Mouse (Mus musculus) left cerebral cortex, postnatal 36 days (tissue): ENCODE results near the gene Fkbp2. TPM values are rescaled to one million over a fixed set of nuclear protein-coding genes. Genes with fewer than 3 reads are reported as not detected.

ENCODE experiments used
- DNase-seq, 2 experiments: peaks; one replicate each; pipeline ENCODE4 v3.0.0; 2021 to 2022; ENCODE audit warnings: low spot score in 2 of 2, mixed read lengths in 1 of 2
- intact Hi-C: fragments of 180-260 bp; cut with DNase I; formaldehyde crosslinking; loops from one replicate; pipeline ENCODE4 v1.15.1; 2025
- total RNA-seq, 2 experiments: library from RNA; stranded (reverse); gene quantifications; 2 replicates each; pipeline ENCODE4 v1.2.3; 2021

Fkbp2 gene
- total RNA-seq, result 100 to 1,000 TPM; 102 to 103 TPM

DNA sequence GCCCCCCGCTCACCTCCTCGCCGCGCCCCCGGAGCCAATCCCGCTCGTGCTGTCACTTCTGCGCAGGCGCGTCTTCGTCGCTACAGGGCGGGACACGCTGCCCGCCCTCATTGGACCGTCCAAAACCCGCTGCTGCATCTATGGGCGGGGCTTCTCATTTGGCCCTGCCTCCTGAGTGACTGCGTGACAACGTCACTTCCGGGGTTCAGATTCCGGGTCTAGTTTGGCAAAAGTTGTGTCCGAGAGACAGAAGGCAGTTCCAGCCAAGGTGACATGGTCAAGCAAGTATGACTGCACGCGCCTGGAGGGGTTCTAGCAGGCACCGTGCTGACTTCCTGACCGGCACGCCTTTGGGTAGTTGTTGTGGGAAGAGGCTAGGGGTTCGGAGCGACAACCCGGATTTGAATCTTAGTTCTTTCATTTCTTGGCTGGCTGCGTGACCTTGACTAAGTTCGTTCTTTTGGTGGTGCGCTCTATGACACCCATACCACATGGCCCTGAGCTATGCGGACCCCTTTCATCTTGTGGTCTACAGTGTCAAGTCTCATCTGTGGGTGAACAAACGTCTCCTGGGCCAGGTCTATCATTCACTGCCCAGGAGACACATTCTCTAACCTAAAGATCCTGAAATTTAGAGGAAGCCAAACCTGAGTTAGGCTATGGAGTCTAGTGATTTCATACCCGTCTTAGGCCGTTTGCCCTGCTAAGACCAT lies at the start of gene Fkbp2:
Gene Fkbp2, minus strand, starts transcription at position 121 of the 713 bp plus-strand sequence.
- peak; percentile 99 for DNase-seq
- intact Hi-C loops, result no loop called here

DNA sequence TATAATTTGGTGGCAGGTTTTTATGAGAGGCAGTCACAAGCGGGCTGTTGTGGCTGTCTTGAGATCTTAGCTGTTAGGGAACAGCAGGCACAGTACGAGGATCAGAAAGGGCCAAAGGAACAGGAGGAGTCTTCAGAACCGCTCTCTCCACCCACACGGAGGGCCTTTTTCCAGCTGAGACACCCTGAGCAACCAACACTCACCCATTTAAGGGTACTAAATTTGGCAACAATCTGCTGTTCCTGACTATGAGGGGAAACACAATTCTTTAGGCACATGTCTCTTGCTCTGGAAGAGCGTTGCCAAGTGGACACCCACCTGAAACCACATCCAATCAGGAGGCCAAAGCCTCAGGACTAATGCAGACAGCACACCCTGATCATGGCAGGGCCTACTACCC lies 49.2 kb upstream of the Fkbp2 start:
- peak; percentile 70 to 72 for DNase-seq
- intact Hi-C loops, result loop anchor here (10.0 kb wide), 1 partner anchor 105 kb away; the partner anchor contains the start of genes Catsperz and Esrra

DNA sequence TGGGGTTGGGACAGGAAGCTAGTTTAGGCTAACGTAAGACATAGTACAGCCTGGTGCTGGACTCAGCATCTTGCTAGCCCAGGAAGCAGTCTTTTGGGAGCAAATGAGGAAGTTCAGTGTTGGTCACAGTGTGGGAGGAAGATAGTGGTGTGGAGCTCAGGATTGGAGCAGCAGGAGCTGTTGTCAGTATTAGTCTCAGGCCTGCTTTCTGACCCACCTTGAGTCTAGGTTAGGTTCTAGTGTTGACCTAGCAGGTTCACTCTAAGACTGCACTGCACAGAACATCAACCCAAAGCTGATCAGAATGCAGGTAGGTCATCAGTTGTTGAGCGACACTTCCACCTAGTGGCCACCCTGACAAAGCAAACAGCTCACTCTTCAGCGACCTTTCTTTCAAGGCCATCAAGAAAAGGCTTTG lies 39.9 kb upstream of the Fkbp2 start:
- DNase-seq, result no peak
- intact Hi-C loops, result loop anchor here (10.0 kb wide), 1 partner anchor 95 kb away; the partner anchor contains the start of genes Catsperz and Esrra

DNA sequence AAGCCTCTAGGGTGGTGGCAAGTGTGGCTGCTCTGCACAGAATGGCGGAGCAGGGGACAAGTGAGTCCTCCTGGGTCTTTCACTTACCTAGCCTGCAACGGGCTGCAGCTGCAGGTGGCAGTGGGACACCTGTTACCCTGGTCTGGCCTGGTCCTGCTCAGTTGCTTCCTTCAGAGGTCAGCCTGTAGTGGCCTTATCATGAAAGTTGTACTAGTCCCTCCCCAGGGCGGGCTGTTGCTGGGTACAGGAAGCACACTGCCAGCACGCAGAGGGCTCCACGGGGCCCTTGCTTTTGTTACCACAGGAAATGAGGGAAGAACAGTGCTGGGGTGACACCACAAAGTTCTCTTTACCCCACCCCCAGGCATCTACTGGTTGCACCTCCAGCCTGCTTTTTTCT lies 38.9 kb upstream of the Fkbp2 start, which contains the start of gene Fermt3:
Gene Fermt3, minus strand, starts transcription at position 279 of the 400 bp plus-strand sequence.
- DNase-seq, result no peak
- intact Hi-C loops, result no loop called here

DNA sequence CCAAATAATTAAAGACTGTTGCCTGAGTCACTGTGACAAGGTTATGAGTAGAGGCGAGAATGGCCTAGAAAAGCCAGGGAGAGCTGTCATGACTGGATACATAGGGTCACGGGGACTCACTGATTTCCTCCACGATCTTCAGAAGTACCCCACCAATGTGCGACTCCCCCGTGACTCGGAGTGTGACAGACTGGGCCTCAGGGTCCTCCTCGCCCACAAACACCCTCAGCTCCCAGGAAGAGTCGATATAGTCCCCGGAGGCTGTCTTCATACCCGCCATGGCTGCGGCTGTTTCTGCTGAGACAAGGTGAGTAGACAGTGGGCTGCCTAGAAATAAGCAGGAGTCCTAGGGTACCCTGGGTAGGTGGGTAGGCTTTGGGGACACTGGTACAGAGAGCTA lies 38.2 kb upstream of the Fkbp2 start:
- intact Hi-C loops, result no loop called here
- DNase-seq, result no peak

DNA sequence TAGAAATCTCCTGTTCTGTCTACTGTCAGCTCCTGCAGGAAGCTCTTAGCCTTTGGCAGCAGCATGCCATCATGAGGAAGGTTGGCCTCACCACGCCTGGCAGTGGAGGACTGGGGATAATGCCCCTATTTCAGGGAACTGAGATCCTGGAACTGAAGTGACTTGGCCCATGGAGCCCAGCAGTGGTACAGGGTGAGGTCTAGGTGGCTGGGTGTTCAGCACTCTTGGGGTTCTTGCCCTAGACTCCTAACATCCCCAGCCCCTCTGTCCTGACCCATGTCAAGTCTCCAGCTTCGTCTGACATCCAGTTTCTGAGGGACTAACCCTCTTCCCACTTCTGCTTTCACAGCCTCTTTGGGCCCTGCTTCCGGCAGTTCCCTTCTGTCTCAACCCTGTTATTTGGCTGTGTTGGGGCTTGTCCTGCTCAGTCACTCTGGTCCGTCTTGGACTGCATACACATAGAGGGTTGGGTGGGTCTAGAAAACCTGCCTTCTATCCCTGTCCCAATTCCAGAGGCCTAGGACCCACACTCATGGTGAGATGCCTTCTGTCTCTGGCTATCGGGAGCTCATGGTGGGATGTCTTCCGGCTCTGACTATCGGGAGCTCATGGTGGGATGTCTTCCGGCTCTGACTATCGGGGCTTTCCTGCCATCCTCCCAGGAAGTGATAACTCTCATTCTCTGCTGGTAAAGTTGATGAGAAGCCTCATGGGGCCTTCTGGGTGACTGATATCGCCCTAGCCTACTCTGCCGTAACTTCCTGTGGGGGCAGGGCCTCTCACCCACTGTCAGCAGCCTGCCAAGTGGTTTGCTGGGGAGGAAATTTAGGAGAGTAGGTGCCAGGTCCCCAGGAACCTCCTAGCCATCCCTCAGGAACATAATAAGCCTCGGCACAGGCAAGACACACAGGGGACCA lies 37.5 kb upstream of the Fkbp2 start:
- no peak for DNase-seq

DNA sequence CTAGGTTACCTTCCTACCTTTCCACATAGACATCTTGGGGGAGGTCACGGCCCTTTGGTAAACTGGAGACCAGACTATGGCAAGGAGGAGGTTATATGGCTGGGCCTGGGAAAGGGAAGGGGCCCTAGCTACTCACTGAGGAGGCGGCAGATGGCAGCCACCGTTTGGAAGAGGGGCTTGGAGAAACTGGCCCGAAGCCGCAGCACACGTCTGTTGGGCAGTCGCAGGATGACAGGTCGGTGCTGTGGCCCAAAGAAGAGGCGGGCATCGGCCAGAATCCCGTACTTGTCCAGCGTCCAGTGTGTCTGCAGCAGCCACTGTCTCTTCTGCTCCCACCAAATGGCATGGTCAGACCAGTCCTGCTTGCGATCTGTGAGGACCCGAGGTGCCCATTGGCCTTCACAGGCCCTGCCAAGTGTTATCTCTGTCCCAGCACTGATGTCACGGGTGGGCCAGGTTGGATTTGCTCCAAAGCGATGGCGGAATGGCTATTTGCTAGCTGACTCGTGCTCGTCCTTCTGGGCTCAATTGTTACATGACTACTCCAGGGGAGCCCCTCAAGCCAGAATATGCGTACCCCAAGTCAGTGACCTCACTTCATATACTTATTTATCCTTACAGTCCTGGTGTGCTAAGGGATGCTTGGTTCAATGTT lies 34.3 kb upstream of the Fkbp2 start:
- DNase-seq, result no peak
- intact Hi-C loops, result no loop called here

More for the DNA sequence above, 37.5 kb upstream of the Fkbp2 start:
- intact Hi-C loops, result no loop called here

DNA sequence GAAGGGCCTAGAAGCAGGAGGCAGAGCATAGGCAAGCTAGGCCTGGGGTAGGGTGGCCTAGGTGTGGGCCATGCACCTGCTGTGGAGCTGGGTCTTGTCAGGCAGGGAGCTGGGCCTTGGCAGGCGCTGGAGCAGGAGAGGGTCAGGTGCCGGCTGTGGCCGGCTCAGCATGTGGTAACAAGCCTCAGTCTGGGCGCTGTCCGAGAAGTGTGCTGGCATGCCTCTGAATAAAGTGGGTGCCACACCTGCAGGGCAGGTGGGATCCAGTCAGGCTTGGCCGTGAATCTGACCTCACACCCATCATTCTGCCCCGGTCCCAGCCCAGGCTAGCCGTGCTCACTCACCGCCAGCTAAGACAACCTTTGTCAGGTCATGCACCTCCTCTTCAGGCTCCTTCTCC lies 33.7 kb upstream of the Fkbp2 start:
- no peak for DNase-seq
- intact Hi-C loops, result no loop called here

DNA sequence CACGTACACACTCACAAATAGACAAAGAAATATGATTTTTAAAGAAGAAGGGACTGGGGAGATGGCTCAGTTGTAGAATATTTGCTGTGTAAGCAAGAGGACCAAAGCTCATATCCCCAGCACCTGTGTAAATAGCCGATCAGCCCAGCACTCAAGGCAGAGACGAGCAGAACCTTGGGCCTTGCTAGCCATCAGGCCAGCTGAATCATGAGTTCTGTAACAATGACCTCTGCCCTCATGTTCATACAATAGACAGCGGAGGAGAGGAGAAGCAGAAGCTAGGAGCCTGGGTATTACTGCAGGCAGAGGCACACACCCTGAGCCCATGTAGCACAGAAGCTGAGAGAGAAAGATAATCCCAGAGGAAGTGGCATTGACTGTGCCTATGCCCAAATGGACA lies 32.1 kb upstream of the Fkbp2 start:
- DNase-seq, result no peak
- intact Hi-C loops, result no loop called here

DNA sequence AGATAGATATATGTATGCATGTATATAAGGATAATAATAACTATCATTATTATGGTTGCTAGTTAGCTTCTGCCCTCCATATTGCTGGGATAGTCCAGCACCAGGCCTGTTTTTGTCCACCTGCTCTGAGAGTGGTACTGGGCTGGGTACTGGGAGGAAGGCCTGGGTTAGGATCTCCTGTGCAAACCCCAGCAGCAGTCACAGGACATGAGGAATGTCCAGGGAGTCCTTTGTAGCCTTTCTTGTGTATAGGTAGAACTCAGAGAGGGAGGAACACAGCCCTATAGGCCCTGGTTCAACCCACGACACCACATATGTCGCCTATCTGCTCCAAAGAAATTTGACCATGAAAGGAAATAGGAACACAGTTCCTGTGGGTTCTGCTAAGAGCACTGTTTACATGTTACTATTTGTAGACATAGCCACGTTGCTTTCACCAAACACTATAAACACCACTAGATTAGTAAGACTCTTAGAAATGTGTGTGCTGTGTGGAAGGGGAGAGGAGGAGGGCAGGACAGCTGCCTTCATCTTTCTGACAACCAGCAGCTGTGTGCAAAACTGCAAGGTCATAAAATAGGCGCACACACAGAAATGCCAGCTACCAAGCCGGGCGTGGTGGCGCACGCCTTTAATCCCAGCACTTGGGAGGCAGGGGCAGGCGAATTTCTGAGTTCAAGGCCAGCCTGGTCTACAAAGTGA lies 26.7 kb upstream of the Fkbp2 start:
- intact Hi-C loops, result no loop called here

DNA sequence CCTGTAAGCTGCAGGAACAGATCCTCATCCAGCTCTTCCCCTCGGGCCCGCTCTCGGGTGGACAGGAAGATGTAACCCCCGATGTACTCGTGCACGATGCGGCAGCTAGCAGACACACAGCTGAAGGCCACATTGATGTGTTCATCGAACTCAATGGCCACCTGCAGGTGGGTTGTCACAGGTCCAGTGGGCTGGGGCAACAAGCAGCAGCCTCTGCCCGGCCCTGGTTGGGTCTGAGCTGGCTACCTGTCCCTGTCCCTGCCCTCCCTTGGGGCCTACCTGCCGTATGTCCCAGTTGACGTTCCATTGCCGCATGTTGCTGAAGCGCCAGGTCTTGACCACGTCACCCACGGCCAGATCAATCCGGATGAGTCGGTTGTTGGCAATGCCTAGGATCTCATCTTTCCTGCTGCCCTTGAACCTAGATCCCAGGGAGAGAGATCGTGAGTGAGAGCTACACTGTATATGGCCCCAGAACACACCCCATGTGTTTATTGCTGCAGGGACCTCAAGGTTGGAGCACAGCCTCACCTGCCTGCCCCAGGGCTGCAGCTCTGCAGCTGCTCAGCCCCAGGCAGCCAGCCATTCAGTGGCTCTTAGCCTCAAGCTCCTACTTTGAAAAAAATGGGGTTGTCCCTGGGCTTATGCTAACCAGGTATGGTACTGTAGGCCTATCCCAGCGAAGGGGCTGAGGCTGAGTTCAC lies 19.2 kb upstream of the Fkbp2 start:
- no peak for DNase-seq
- intact Hi-C loops, result no loop called here

More for the DNA sequence above, 26.7 kb upstream of the Fkbp2 start:
- no peak for DNase-seq

DNA sequence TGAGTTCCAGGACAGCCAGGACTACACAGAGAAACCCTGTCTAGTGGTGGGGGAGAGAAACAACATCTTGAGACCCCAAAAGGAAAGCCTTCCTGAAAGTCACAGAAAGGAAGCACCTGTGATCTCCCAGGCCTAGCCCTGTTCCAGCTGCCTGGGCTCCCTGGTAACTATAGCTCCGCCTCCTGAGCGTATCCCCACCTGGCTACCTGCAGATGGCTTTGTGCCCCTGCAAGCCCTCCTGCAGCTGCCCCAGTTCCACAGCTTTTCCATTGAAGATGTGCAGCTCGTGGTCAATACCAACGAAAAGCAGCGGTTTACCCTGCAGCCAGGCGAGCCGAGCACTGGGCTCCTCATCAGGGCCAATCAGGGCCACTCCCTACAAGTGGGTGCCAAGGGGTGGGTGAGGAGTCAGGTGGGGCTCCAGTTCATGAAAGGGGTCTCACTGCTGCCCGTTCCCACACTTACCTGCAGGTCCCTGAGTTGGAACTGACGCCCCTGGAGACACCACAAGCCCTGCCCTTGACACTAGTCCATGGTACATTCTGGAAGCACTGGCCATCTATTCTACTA lies 17.5 kb upstream of the Fkbp2 start:
- DNase-seq, result no peak
- intact Hi-C loops, result no loop called here

DNA sequence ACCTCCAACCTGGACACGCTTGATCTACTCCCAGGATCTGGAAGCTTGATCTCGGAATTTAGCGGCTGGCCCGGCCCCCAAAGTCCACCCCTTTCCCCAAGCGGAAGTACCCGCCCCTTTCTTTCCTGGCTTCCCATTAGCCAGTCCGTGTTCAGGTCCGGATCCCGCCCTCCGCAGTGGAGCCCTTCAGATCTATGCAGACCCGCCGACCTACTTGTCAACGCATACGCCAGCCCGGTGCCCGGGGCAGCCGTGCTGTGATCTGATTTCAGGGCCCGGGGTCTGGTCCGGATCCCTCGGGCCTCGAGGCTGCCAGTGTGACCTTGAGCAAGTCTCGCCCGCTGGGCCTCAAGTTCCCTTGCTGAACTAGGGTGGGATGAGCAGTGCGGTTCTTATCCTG lies 15.7 kb upstream of the Fkbp2 start, which contains the start of the genes Nudt22 and Trpt1:
Gene Nudt22, minus strand, starts transcription at position 112 of the 400 bp plus-strand sequence.
Gene Trpt1, plus strand, starts transcription at position 126 of the 400 bp plus-strand sequence.
- DNase-seq, result peak; percentile 84 to 85
- intact Hi-C loops, result no loop called here

DNA sequence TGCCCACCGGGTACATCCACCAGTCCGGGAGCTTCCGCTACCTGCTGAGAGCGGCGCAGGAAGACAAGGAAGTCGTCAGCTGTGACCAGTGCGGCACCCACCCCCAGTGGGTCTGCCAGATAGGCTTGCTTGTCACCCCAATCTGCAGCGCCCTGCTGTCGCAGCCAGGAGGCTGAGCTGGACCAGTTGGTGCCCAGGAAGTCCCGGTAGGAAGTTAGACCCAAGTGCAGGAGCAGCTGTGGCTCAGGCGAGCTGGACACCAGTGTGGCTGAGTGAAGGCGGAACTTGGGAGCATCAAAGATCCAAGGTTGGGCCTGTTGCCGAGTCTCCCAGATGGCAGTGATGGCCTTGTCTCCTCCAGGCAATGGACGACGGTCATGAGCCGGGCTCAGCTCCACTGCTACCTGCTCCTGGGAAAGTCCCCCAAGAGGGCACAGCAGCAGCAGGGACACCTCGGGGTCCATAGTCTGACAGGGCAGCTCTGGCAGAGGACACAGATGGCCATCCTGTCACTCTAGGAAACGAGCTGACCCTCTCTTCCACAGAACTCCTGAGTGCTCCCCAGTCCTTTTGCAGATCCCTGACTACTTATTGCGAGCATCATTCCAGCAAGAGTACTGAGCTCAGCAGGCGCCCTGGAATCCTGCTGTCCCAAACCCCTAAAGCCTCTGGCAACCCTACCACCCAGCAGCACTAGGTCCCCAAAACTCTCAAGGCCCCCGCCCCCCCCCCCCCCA lies 15.1 kb upstream of the Fkbp2 start:
- DNase-seq, result no peak
- intact Hi-C loops, result no loop called here

DNA sequence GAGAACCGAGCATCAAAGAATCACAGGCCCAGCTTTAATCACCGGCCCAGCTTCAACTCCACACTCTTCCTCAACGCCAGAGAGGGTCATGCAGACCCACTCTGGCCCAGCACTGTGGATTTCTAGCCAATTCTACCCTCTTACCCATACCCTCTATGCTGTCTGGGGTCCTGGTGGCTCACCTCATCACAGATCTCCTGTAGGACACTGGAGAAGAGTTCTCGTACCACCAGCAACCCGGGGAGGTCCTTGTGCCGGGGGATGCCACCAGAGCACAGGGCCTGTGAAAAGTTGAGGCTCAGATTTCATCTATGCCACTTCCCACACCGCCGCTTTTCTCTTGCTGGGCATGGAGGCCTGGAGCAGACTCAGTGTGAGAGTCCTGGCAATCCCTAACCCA lies 14.2 kb upstream of the Fkbp2 start:
- intact Hi-C loops, result no loop called here
- no peak for DNase-seq

DNA sequence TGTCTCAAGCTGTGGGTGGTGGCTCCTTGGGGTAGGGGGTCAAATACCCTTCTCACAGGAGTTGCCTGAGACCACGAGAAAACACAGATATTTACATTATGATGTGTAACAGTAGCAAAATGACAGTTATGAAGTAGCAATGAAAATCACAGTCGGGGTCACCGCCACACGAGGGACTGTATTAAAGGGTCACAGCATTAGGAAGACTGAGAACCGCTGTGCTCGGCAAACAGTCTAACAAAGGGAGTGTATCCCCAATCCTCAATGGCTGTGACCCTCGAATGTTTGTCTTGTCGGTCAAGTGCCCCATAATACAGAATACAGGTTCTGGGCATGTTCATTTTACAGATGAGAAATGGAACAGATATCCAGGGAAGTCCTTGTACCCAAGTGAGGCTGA lies 13.7 kb upstream of the Fkbp2 start:
- intact Hi-C loops, result no loop called here
- no peak for DNase-seq

DNA sequence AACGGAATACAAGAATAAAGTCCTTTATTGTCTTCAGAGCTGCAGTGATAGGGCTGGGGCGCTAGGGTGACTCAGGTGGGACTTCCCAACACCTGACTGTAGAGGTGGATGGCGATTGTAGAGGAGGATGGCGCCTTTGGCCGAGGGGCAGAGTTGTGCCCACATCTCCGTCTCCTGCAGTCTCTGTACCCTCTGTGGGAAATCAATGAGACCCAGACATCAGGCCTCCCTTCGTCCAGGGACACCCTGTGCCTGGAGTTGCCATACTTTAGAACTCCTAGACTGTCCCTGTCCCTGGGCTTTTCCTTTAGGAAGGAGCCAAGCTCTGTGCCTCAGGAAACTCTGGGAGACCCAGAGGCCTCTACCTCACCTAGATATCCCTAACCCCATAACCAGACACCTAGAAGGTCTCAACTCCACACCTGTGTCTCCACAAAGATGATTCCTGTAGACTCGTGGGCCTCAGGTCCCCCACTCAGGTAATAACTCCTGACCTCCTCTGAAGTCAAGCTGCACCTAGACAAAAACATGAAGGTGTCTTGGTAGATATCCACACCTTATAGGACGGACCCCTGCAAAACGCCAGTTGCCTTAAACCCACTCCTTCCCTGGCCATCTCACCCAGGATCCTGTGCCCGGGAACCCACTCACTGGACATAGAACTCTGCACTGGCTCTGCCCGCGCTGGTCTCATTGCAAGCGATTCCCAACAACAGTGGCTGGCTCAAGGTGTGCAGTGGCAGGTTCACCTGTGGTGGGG lies 12.9 kb upstream of the Fkbp2 start:
- intact Hi-C loops, result no loop called here
- DNase-seq, result no peak
